Mouse (Mus musculus) bone marrow, adult 2 months (tissue): ENCODE measurements around the gene Sfxn1.

Experiments
- CTCF ChIP-seq: fragments of 200-500 bp; IDR thresholded peaks from 2 replicates; pipeline ENCODE4 v1.5.1; 2011; ENCODE audit warnings: low read length, control low read depth; ENCODE audit not compliant: control insufficient read depth, insufficient read depth
- POLR2A ChIP-seq: fragments of 200-500 bp; IDR thresholded peaks from 2 replicates; pipeline ENCODE4 v1.6.1; 2011; ENCODE audit warnings: low read depth, mild to moderate bottlenecking, control low read depth, low read length, borderline replicate concordance; ENCODE audit not compliant: control insufficient read depth

DNA sequence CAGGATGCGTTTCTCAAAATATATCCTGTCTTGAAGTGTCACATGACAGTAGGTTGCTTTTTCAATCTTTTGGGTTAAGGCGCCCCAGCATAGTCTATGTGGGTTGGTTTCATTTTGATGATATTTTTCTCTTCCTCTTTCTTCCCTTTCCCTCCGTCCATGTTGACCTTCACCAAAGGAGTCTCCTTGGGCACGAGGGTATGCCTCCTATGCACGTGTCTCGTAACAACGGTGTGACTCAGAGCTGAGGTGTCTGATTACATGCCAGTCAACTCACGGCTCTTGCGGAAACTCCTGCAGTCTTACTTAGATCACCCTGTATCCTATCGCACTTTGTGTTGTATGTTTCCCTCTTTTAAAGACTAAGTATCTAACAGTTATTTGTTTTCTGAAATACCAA lies 32.2 kb downstream of the Sfxn1 start:
- TF ChIP-seq POLR2A (no peak), CTCF (no peak)
